Mouse (Mus musculus) brain, embryonic 14.5 days (tissue): ENCODE measurements at regions not wholly inside any gene's neighbourhood (a gene's known extent, or its start where the extent isn't known, plus 50 kb on each side); places are given as distances from the start of the nearest gene placed in this dataset.

ENCODE experiments used
- CTCF ChIP-seq: fragments of 200-500 bp; IDR thresholded peaks from 2 replicates; pipeline ENCODE4 v1.5.1; 2012; ENCODE audit warnings: inconsistent platforms, mild to moderate bottlenecking, moderate library complexity, borderline replicate concordance; ENCODE audit not compliant: insufficient read depth, insufficient read length; ENCODE audit errors: extremely low read depth
- POLR2A ChIP-seq: fragments of 200-500 bp; IDR thresholded peaks from 2 replicates; pipeline ENCODE4 v1.6.1; 2012; ENCODE audit warnings: mild to moderate bottlenecking, inconsistent platforms, borderline replicate concordance; ENCODE audit not compliant: poor library complexity, insufficient read depth, insufficient read length, severe bottlenecking; ENCODE audit errors: extremely low read depth

- no peak for TF ChIP-seq CTCF
- no peak for TF ChIP-seq POLR2A
These were observed 81.4 kb upstream of the Pik3r1 start for GRCm38 (mm10) chr13:101849416-101849815.
